Mouse (Mus musculus) monocyte, adult 2 months (primary cell): ENCODE measurements at regions not wholly inside any gene's neighbourhood (a gene's known extent, or its start where the extent isn't known, plus 50 kb on each side); places are given as distances from the start of the nearest gene placed in this dataset.
"Not testable (repeated sequence)": the region's sequence is repeated elsewhere in the genome, so short reads cannot be mapped to it uniquely, and the experiment has no call there.

ENCODE experiments used
- DNase-seq, 2 experiments: peaks; one replicate each; pipeline ENCODE4 v3.0.0; 2022; ENCODE audit warnings: low spot score in 2 of 2, low read depth in 1 of 2

GRCm38 (mm10) chr12:77526581-77526980 lies 288.7 kb downstream of the Fut8 start:
- DNase-seq, result not testable (repeated sequence)

GRCm38 (mm10) chr12:77527499-77527898 lies 289.6 kb downstream of the Fut8 start:
- DNase-seq, result no peak

- no peak for DNase-seq
Measured at GRCm38 (mm10) chr12:77527953-77528865, 290.3 kb downstream of the Fut8 start.

DNA sequence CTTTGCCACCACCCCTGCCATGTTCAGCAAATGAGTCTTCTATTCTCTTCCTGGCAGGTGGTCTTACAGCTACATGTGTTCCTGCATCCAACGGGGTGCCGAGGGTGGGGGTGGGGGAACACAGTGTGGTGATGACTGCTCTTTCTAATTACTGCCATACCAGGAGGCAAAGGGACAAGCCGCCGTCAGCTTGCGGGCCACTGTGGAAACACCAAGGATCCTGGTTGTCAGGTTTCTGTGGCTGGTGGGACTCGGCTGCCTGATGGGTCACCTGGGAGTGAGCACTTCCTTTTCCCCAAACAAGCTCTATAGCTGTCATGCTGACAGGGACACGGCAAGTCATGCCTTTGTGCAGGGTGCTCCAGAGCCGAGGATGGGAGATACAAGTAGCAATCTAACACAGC lies 290.9 kb downstream of the Fut8 start:
- DNase-seq, result no peak

DNA sequence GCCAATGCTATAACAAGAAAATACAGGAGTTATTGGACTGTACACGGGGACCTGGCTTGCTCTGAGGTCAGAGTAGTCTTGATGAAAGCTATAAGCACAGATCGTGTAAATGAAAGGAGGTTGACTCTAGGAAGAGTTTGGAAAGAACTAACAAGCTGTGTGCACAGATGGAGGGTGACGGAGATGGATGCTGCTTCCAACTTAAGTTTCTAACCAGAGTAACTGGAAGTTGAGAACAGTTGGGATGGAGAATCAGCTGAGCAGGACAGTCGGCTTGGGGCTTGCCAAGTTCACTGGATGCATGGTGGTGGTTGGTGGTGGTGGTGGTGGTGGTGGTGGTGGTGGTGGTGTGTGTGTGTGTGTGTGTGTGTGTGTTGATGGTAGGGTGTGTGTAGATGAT lies 291.5 kb downstream of the Fut8 start:
- DNase-seq, result no peak

GRCm38 (mm10) chr12:77529955-77530354 lies 292.0 kb downstream of the Fut8 start:
- DNase-seq, result no peak

DNA sequence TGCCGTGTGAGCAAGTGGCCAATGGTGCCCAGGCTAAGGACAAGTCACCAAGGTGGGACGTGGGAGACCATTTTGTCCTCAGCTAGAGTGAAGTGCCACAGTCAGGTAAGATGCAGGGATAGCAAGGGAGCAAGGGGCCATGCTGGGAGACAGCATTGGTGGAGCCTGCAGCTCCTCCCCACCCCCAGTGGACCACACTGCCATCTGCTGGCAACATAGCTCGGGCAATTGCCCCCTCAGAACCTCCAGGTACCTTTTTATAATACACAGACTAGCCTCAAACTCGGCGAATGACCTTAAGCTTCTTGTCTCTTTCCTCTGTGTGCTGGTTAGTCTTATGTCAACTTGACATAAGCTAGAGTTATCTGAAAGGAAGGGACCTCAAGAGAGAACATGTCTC lies 293.4 kb downstream of the Fut8 start:
- DNase-seq, result no peak

DNA sequence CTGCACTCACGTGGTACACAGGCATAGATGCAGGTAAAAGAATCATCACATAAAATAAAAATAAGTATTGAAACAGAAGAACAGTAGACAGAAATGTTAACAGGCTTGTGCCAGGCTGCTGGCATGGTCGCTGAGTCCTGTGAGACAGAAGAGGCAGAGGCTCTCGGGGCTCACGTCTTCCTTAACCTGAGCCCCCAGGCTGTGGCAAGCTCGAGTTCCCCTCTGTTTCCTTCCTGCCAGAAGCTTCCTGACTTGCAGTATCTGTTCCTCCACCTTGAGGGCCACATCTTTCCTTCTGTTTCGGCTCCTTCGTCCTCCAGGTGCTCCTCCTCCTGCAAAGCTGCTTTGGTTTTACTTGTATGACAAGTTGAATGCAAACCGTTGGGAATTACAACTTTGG lies 294.6 kb downstream of the Fut8 start:
- DNase-seq, result no peak

DNA sequence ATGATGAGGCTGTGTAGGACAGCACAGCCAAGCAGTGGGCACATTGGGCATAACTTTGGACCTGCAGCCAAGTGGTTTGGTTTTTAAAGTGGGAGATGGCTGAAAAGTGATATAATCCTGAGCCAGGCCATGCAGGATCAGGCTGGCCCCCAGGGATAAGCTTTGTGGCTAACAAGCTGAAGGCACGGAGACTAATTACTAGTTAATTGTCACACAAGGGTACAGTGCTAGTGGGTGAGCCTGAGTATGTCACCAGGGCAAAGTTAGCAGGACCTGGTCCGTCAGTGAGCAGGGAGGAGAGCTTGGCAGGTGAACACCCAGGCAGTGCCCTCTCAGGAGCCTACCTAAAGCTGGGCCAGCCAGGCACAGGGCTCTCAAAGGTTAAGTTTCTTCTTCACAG lies 295.7 kb downstream of the Fut8 start:
- no peak for DNase-seq

DNA sequence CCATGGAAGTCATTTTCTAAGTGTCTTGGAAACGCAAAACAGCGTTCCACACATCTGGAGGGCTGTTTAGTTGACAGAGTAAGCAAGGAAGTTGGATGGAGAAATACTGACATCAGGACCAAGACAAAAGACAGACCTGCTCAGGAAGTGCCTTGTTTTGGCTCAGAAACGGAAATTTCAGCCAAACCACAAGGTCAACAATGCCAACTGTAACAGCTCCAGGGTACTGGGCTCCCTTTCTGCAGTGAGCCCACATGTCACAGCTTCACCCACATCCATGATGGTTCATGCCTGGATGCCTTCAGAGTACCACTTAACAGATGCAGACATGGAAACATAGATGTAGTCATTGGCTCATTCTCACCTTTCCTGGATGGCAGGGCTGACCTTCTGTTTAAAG lies 296.2 kb downstream of the Fut8 start:
- DNase-seq, result no peak

- no peak for DNase-seq
Measured at GRCm38 (mm10) chr12:77535147-77535546, 297.2 kb downstream of the Fut8 start.

GRCm38 (mm10) chr12:77537139-77537848 lies 299.4 kb downstream of the Fut8 start:
- DNase-seq, result no peak

DNA sequence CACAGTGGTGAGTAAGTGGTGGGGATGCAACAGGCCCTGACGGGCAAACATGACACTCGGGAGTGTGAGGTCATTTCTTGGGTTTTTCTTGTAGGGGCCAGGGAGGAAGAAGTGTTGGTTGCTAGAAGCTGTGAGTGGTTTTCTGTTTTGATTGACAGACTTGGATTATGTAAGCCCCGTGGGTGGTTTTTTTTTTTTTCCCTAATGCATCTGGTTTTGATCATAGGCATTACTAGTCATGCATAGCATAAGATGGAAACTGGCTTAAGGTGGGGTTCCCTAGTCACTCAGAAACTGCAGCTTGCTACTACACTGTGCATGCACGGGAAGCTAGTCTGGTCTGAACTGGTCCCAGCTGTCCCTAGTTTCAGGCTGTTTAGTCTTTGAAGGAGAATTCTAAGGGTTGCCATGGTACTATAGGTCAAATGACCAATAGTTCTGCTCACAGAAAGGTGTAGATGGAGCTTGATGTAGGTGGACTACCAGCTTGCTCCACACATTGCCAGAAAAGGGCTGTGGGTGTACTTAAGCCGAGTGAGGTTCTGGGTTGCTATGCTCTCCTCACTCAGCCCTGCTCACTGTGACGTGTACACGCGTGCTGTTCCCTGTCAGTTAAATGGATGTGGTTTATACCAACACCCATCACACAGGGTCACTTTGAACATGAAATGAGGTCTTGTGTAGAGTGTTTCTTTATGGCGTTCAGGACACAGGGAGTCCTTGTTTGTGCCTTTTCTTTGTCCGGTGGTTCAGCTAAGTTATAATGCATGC lies 301.9 kb downstream of the Fut8 start:
- no peak for DNase-seq

- no peak for DNase-seq
Measured at GRCm38 (mm10) chr12:77541051-77541765, 303.3 kb downstream of the Fut8 start.

DNA sequence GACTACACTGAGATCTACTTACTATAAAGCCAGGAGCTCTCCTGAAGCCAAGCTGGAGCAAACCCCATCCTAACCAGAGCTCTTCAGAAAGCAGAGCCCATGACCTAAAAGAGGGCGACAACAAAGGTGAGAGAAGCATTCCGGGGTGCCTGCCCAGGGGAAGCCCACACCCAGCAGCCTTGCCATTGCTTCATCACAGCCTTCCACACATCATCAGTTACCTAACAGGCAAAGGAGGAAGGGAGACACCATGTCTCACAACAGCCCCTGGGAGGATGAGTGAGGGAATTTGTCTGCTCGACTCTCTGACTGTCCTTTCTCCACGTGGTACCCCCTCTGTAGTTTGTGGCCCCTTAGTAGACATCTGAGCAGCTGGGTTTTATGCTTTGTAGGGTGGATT lies 303.9 kb downstream of the Fut8 start:
- no peak for DNase-seq

GRCm38 (mm10) chr12:77543651-77544050 lies 305.7 kb downstream of the Fut8 start:
- no peak for DNase-seq

DNA sequence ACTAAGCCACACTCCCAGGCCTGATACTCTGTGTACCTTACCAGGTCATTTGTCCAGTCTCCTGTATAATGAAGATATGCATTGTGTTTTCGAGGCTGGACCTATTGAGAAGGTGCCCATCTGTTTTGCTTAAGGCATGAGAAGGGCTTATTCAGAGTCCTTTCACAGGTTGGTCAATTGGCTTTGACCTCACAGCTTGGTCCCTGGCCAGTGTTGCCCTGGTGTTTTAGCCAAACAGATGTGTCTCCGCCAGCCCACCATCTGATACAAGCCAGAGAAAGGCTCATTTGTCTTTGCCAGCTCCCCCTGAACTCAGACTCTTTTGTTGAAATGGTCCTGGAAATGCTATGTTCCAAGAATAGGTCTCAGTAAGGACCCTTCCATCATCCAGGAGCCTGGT lies 308.2 kb downstream of the Fut8 start:
- no peak for DNase-seq

- DNase-seq, result no peak
Measured at GRCm38 (mm10) chr12:77568286-77568685, 330.4 kb downstream of the Fut8 start.

- DNase-seq, result no peak
Measured at GRCm38 (mm10) chr12:77570501-77570900, 332.6 kb downstream of the Fut8 start.

- DNase-seq, result no peak
Measured at GRCm38 (mm10) chr12:77571071-77571470, 333.1 kb downstream of the Fut8 start.

DNA sequence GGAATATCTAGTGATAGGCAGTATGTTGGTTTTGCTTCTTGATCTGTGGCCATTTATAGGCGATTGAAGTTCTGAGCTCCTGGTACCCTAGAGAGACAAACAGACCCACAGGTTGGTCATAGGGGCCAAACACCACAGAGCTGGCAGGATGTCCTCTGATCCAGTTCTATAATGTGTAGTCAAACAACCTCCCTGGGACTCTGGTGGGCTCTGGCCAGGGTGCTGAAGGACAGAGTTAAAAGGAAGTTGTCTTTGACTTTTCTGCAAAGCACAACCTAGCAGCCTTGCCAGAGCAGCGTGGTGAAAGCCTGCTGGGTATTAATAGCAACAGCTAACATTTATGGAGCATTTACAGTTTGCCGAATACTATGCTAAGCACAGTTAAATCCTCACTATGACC lies 337.1 kb downstream of the Fut8 start:
- DNase-seq, result no peak
